24 mouse cellular contexts compared by ENCODE assay signal in the genomic region with DNA sequence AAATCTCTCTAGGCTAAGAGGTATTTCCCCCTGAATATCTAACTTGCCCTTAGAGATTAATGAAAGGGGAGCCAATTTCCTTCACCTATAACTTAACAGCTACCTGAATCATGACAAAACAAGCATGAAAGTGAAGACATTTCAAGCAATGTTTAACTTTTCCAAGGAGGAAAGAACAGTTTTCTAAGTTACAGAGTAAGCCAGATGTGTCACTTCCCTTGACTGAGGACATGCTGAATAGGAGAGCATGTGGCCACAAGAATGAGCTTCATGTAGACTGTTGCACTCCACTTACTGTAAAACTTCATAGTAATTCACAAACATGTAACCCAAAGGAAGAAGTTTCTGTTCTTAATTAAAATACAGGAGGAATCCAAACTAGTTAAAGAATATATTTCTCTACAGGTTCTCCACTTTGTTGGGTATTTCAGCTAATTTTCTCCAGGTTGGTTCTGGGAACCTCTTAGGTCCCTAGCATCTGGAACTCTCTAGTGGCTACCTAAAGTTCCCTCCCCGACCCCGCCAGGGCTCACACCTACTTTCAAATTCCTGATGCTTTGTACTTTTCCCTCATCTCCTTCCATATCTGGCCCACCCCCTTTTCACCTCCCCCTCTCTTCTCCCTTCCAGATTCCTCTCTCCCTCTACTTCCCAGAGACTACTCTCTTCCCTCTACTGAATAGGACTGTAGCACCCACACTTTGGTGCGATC.
DNase-seq lines count a peak whose midpoint lies in the region; ATAC-seq and TF ChIP-seq lines count a peak whose summit lies in the region.
"Had no signal": no experiment of that assay in that cellular context is flagged by ENCODE, and none has a peak within 500 bp of the region (broad histone marks: within the 10 kb centered on the region; RNA-seq: fewer than 3 reads in every experiment).

No protein-coding gene starts in this region.

- H3K4me3 ChIP-seq in kidney, adult 2 months (ENCODE audit: insufficient read depth, low read depth, low read length): no peak overlapping the region
- H3K4me3 ChIP-seq in kidney, embryonic 14.5 days (ENCODE audit: low read length): no peak overlapping the region
- no peak overlapping the region for H3K4me3 ChIP-seq in kidney, embryonic 16.5 days (ENCODE audit: low read length)
- no peak overlapping the region for H3K4me3 ChIP-seq in kidney, postnatal 0 days (replicated peaks; ENCODE audit: low read depth, low read length)
- H3K4me3 ChIP-seq: embryonic facial prominence, embryonic 10.5 days; embryonic facial prominence, embryonic 12.5 days; forebrain, embryonic 13.5 days had no signal

- no peaks in the 10 kb centered on the region for H3K27me3 ChIP-seq in kidney, adult 2 months (replicated peaks; ENCODE audit: control insufficient read depth, insufficient read depth, low read length)
- H3K27me3 ChIP-seq in kidney, embryonic 14.5 days (ENCODE audit: control insufficient read depth, insufficient read depth, low read length): no peaks in the 10 kb centered on the region
- H3K27me3 ChIP-seq in kidney, embryonic 16.5 days (ENCODE audit: insufficient read depth, low read length): no peaks in the 10 kb centered on the region
- no peaks in the 10 kb centered on the region for H3K27me3 ChIP-seq in kidney, postnatal 0 days (ENCODE audit: insufficient read depth, low read length)
- H3K27me3 ChIP-seq: CH12.LX; embryonic facial prominence, embryonic 12.5 days; forebrain, embryonic 13.5 days; Patski had no signal

- ATAC-seq in kidney, embryonic 14.5 days (ENCODE audit: low FRiP score, low TSS enrichment): peak; percentile 68; the same call in 1 of the 2 replicates
- ATAC-seq in kidney, embryonic 16.5 days (ENCODE audit: low FRiP score, low TSS enrichment): peak; percentile 91
- ATAC-seq in kidney, postnatal 0 days (replicated peaks; ENCODE audit: low FRiP score, low read depth): peak; percentile 70; the same call in 1 of the 2 replicates
- ATAC-seq: activated CD4-positive, CD25-positive, alpha-beta regulatory T cell, adult 4 months; CD4-positive, CD25-positive, alpha-beta regulatory T cell, adult 4 months; forebrain, embryonic 13.5 days; Patski had no signal

- no peak for TF ChIP-seq POLR2A in kidney, adult 2 months (IDR thresholded peaks at IDR 0.05; ENCODE audit: low read depth, low read length)

- TF ChIP-seq CTCF in kidney, adult 2 months (conservative IDR thresholded peaks at IDR 0.05; ENCODE audit: insufficient read depth, insufficient read length, low read depth, low read length): no peak
- no peak for TF ChIP-seq CTCF in kidney, postnatal 0 days (IDR thresholded peaks at IDR 0.05; ENCODE audit: low read depth)

- 67% methylated on average over 3 of the region's 3 CpGs for WGBS in kidney, adult 2 months
- WGBS in kidney, embryonic 14.5 days: 89% methylated on average over 3 of the region's 3 CpGs
- 80% methylated on average over 3 of the region's 3 CpGs for WGBS in kidney, embryonic 16.5 days
- WGBS in kidney, postnatal 0 days: 80% methylated on average over 3 of the region's 3 CpGs

- peak; percentile 32 for DNase-seq in kidney, adult 2 months
- no peak for DNase-seq in kidney, adult 11 months
- DNase-seq in kidney, adult 18-20 months: no peak
- no peak for DNase-seq in kidney, postnatal 10 days
- DNase-seq in kidney, postnatal 0 days (ENCODE audit: low spot score): peak; percentile 29
- DNase-seq: adrenal gland, adult 8-10 months; adrenal gland, postnatal 14 days; adrenal gland, postnatal 36 days; B cell, adult 2 months; cerebellum, adult 11-12 months; cerebellum, adult 2 months; cerebellum, adult 9-10 months; cerebellum, postnatal 10 days; cerebellum, postnatal 25 days had no signal

- no peaks in the 10 kb centered on the region for H3K9me3 ChIP-seq in kidney, embryonic 14.5 days (ENCODE audit: control insufficient read depth, low read length)
- no peaks in the 10 kb centered on the region for H3K9me3 ChIP-seq in kidney, embryonic 16.5 days (ENCODE audit: low read length)
- no peaks in the 10 kb centered on the region for H3K9me3 ChIP-seq in kidney, postnatal 0 days (replicated peaks; ENCODE audit: low read length)
- H3K9me3 ChIP-seq: embryonic facial prominence, embryonic 10.5 days; embryonic facial prominence, embryonic 12.5 days; forebrain, embryonic 13.5 days; G1E had no signal

- no peaks in the 10 kb centered on the region for H3K4me1 ChIP-seq in kidney, adult 2 months (ENCODE audit: control insufficient read depth, insufficient read depth, low read length)
- no peaks in the 10 kb centered on the region for H3K4me1 ChIP-seq in kidney, embryonic 14.5 days (ENCODE audit: control insufficient read depth, insufficient read depth, low read length)
- no peaks in the 10 kb centered on the region for H3K4me1 ChIP-seq in kidney, embryonic 16.5 days (ENCODE audit: insufficient read depth, low read length)
- H3K4me1 ChIP-seq in kidney, postnatal 0 days (replicated peaks; ENCODE audit: insufficient read depth, low read length): no peaks in the 10 kb centered on the region
- H3K4me1 ChIP-seq: embryonic facial prominence, embryonic 10.5 days; embryonic facial prominence, embryonic 12.5 days; forebrain, embryonic 13.5 days had no signal

- no peak overlapping the region for H3K9ac ChIP-seq in kidney, embryonic 14.5 days (ENCODE audit: low read depth, low read length)
- H3K9ac ChIP-seq in kidney, embryonic 16.5 days (replicated peaks; ENCODE audit: low read length): no peak overlapping the region
- no peak overlapping the region for H3K9ac ChIP-seq in kidney, postnatal 0 days (ENCODE audit: low read depth, low read length)
- H3K9ac ChIP-seq: embryonic facial prominence, embryonic 12.5 days; forebrain, embryonic 13.5 days had no signal

- H3K36me3 ChIP-seq in kidney, adult 2 months (ENCODE audit: control insufficient read depth, insufficient read depth, low read length): no peaks in the 10 kb centered on the region
- no peaks in the 10 kb centered on the region for H3K36me3 ChIP-seq in kidney, embryonic 14.5 days (ENCODE audit: control insufficient read depth, insufficient read depth, low read length)
- no peaks in the 10 kb centered on the region for H3K36me3 ChIP-seq in kidney, embryonic 16.5 days (ENCODE audit: insufficient read depth, low read length)
- no peaks in the 10 kb centered on the region for H3K36me3 ChIP-seq in kidney, postnatal 0 days (ENCODE audit: insufficient read depth, low read length)
- H3K36me3 ChIP-seq: embryonic facial prominence, embryonic 10.5 days; embryonic facial prominence, embryonic 12.5 days; G1E had no signal

- no peak overlapping the region for H3K4me2 ChIP-seq in kidney, embryonic 14.5 days (replicated peaks; ENCODE audit: low read depth, low read length)
- H3K4me2 ChIP-seq in kidney, embryonic 16.5 days (replicated peaks; ENCODE audit: low read depth, low read length): no peak overlapping the region
- H3K4me2 ChIP-seq in kidney, postnatal 0 days (ENCODE audit: low read length): no peak overlapping the region
- H3K4me2 ChIP-seq: embryonic facial prominence, embryonic 12.5 days; forebrain, embryonic 13.5 days had no signal

- H3K27ac ChIP-seq in kidney, adult 2 months (ENCODE audit: insufficient read depth, low read depth, low read length): no peak overlapping the region
- no peak overlapping the region for H3K27ac ChIP-seq in kidney, embryonic 14.5 days (ENCODE audit: low read depth, low read length)
- H3K27ac ChIP-seq in kidney, embryonic 16.5 days (ENCODE audit: low read length): peak overlapping the region; percentile 66; the same call in 1 of the 2 replicates
- no peak overlapping the region for H3K27ac ChIP-seq in kidney, postnatal 0 days
- H3K27ac ChIP-seq: embryonic facial prominence, embryonic 10.5 days; embryonic facial prominence, embryonic 12.5 days; forebrain, embryonic 13.5 days had no signal

Comparison
In these comparisons a context has a peak if more than half of its experiments do, and no peak if none do; other contexts are left out.
1. DNase-seq: peak in kidney, adult 2 months (single experiment) and kidney, postnatal 0 days (single experiment); none in kidney, adult 11 months (single experiment), kidney, adult 18-20 months (single experiment) and kidney, postnatal 10 days (single experiment).
2. Peak in every context shown above with its lines, with median percentiles within 50 percentile points of each other: ATAC-seq.